Mouse (Mus musculus): ENCODE results near the gene Polr2c. TPM values are rescaled to one million over a fixed set of nuclear protein-coding genes. Genes with fewer than 3 reads are reported as not detected.

The Polr2c gene
- polyA plus RNA-seq, 1 experiment from 2014 or later = 50.6 TPM

DNA sequence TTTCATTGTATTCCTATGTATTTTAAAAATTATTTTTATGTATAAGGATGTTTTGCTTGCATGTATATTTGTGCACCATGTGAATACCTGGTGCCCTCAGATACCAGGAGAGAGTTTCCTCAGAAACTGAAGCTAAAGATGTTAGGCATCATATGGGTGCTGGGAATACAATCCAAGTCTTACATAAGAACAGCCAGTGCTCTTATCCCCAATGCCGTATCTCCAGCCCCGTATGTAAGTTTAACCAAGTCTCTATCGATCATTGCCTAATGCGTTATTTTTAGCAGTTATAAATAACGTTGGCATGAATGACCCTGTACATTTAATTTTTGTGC, 272 bp upstream of the Polr2c start:
- Histone ChIP-seq H3K4me2 (ENCODE audit: low read depth, low read length) (0 out of 2 replicates have a peak overlapping the region, but pooled peaks have one; percentile 38), H3K9me3 (ENCODE audit: low read length) (no peaks in the 10 kb centered on the region), H3K27me3 (ENCODE audit: insufficient read depth, low read length) (no peaks in the 10 kb centered on the region), H3K4me1 (ENCODE audit: insufficient read depth) (no peaks in the 10 kb centered on the region; the same call in none of the 2 replicates), H3K36me3 (replicated peaks; ENCODE audit: insufficient read depth, low read length) (peaks cover 45% of the 10 kb centered on the region), H3K27ac (ENCODE audit: low read depth) (no peak overlapping the region), H3K9ac (replicated peaks) (no peak overlapping the region), H3K4me3 (ENCODE audit: low read depth, low read length) (peak overlapping the region; percentile 91)
- peak; percentile 11 for ATAC-seq
- TF ChIP-seq EP300 (IDR thresholded peaks at IDR 0.05; ENCODE audit: low read depth) (no peak), CTCF (IDR thresholded peaks at IDR 0.05; ENCODE audit: low read depth) (no peak)
- WGBS (ENCODE audit: insufficient replicate concordance) = 31% methylated on average over 5 of the region's 5 CpGs
- no peak for DNase-seq

DNA sequence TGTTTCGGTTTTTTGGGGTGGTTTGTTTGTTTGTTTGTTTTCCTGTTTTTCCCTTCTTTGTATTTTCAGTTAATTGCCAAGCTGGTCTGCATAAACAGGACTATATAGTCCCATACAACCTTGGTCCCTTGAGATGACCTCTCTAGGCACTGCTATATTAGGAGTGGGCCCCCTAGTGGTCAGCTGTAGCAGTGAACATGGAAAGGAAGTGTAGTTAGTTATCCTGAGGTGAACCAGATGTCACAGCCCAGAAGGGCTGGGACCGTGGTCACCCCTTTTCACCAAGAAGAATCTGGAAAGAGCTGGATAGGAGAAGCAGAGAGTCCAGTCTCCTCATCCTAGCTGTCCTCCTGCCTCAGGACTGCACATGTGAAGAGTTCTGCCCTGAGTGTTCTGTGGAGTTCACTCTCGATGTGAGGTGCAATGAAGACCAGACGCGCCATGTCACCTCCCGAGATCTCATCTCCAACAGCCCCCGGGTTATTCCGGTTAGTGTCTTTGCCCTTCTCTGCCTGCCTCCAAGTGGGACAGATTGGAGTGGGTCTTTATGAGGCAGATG, 4.2 kb downstream of the Polr2c start:
- H3K27me3 ChIP-seq (ENCODE audit: insufficient read depth, low read length) = no peaks in the 10 kb centered on the region
- DNase-seq (peak; percentile 79), ATAC-seq (peak; percentile 39; the same call in 1 of the 2 replicates)
- no peaks in the 10 kb centered on the region; the same call in none of the 2 replicates for H3K4me1 ChIP-seq (ENCODE audit: insufficient read depth)
- peak; percentile 95 for TF ChIP-seq CTCF (IDR thresholded peaks at IDR 0.05; ENCODE audit: low read depth)
- no peak for TF ChIP-seq EP300 (IDR thresholded peaks at IDR 0.05; ENCODE audit: low read depth)
- no peak overlapping the region for H3K27ac ChIP-seq (ENCODE audit: low read depth)
- no peak overlapping the region for H3K4me3 ChIP-seq (ENCODE audit: low read depth, low read length)
- 74% methylated on average over 8 of the region's 8 CpGs for WGBS (ENCODE audit: insufficient replicate concordance)
- H3K9me3 ChIP-seq (ENCODE audit: low read length) = no peaks in the 10 kb centered on the region
- H3K36me3 ChIP-seq (replicated peaks; ENCODE audit: insufficient read depth, low read length) = peaks cover 55% of the 10 kb centered on the region
- H3K9ac ChIP-seq (replicated peaks) = no peak overlapping the region
- H3K4me2 ChIP-seq (ENCODE audit: low read depth, low read length) = no peak overlapping the region

DNA sequence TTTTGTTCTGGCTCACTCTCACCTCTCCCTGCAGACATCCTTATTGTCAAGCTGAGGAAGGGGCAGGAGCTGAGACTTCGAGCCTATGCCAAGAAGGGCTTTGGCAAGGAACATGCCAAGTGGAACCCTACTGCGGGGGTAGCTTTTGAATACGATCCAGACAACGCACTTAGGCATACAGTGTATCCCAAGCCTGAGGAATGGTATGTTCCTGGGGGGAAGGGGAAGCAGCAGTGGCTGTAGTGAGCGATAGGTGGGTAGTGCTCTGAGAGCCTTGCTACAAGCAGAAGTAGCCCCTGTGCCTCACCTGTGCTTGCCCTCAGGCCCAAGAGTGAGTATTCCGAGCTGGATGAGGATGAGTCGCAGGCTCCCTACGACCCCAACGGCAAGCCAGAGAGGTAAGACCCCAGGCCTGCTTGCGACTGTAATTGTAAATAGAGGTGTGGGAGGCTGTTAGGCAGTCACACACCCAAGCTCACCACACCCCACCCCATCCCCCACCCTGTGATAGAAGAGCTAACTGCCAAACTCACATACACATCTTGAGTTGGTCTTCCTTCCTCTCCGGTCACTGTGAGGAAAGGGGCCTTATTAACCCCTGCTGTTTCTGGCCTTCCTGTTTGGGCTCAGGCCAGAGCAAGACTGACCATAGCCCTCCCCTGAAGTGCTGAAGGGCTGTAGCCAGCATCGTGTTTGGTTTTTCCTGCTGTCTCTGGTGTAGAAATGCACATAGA, 5.4 kb downstream of the Polr2c start:
- Histone ChIP-seq H3K9ac (replicated peaks) (no peak overlapping the region), H3K4me3 (ENCODE audit: low read depth, low read length) (no peak overlapping the region), H3K9me3 (ENCODE audit: low read length) (no peaks in the 10 kb centered on the region), H3K4me1 (ENCODE audit: insufficient read depth) (no peaks in the 10 kb centered on the region; the same call in none of the 2 replicates), H3K27ac (ENCODE audit: low read depth) (no peak overlapping the region; the same call in 1 of the 2 replicates), H3K27me3 (ENCODE audit: insufficient read depth, low read length) (no peaks in the 10 kb centered on the region), H3K4me2 (ENCODE audit: low read depth, low read length) (no peak overlapping the region), H3K36me3 (replicated peaks; ENCODE audit: insufficient read depth, low read length) (peaks cover 56% of the 10 kb centered on the region)
- DNase-seq (no peak), ATAC-seq (no peak)
- no peak for TF ChIP-seq CTCF (IDR thresholded peaks at IDR 0.05; ENCODE audit: low read depth)
- TF ChIP-seq EP300 (IDR thresholded peaks at IDR 0.05; ENCODE audit: low read depth) = no peak
- 78% methylated on average over 12 of the region's 12 CpGs for WGBS (ENCODE audit: insufficient replicate concordance)

DNA sequence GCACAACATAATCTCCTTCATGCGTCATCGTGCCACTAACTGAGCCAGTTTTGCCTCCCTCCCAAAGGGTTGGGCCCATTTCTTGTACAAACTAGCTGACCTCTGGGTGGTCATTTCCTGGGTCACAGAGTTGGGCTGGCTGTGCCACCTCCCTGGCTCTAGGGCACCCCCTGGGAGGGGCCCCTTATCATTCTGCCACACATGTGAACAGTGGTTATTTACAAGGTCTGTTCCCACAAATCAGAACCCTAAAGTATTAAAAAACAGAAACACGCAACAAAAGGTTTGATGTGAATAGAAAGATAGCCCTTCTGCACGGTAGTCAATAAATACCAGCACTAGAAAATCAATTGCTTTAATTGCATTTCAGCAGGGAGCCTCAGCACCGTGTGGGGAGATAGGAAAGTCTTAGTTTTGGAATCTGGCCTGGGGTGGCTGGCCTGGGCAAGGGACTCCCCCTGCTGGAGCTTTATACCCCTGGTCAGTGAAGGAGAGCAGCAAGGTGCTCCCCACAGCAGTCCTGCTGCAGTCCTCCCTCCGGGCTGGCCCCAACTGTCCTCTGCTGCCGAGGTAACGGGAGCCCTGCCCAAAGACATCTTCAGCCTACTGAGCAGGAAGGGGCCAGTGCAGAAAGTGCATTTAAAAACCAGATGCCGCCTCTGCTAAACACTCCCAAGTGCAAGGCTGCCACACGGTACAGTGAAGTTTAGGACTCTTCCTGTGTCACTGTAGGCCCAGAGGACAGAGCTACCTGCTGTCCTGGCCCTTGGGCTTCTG, 6.8 kb downstream of the Polr2c start:
- Histone ChIP-seq H3K4me3 (ENCODE audit: low read depth, low read length) (no peak overlapping the region), H3K36me3 (replicated peaks; ENCODE audit: insufficient read depth, low read length) (peaks cover 56% of the 10 kb centered on the region), H3K4me2 (ENCODE audit: low read depth, low read length) (no peak overlapping the region), H3K27ac (ENCODE audit: low read depth) (no peak overlapping the region), H3K4me1 (ENCODE audit: insufficient read depth) (no peaks in the 10 kb centered on the region; the same call in 1 of the 2 replicates), H3K9ac (replicated peaks) (no peak overlapping the region), H3K9me3 (ENCODE audit: low read length) (no peaks in the 10 kb centered on the region), H3K27me3 (ENCODE audit: insufficient read depth, low read length) (no peaks in the 10 kb centered on the region)
- WGBS (ENCODE audit: insufficient replicate concordance) = 64% methylated on average over 10 of the region's 10 CpGs
- TF ChIP-seq CTCF (IDR thresholded peaks at IDR 0.05; ENCODE audit: low read depth) (0 out of 2 replicates have a peak, but pooled peaks have one; percentile 30), EP300 (IDR thresholded peaks at IDR 0.05; ENCODE audit: low read depth) (no peak)
- ATAC-seq (no peak), DNase-seq (no peak)

DNA sequence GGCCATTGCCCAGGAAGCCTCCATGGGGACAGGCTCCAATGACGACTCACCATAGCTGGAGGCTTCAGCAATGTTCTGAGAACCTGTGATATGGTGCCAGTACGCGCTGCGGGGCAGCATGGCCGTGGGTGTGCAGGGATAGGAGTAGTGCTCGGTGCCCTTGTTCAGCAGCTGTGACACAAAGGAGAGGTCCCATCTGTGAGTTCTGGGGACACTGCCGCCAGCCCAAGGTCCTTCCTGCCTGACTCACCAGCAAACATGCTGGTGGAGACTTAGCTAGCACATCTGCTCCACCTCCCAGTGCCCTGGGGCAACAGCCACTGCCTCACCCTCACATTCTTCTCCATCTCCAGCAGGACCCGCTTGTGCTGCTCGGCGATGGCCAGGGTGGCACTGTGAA, 8.0 kb downstream of the Polr2c start:
- no peak overlapping the region for H3K9ac ChIP-seq (replicated peaks)
- H3K27me3 ChIP-seq (ENCODE audit: insufficient read depth, low read length) = peaks cover 5% of the 10 kb centered on the region; the same call in 1 of the 2 replicates
- H3K4me2 ChIP-seq (ENCODE audit: low read depth, low read length) = no peak overlapping the region
- H3K36me3 ChIP-seq (replicated peaks; ENCODE audit: insufficient read depth, low read length) = peaks cover 53% of the 10 kb centered on the region
- no peaks in the 10 kb centered on the region for H3K9me3 ChIP-seq (ENCODE audit: low read length)
- no peak overlapping the region for H3K27ac ChIP-seq (ENCODE audit: low read depth)
- no peak overlapping the region for H3K4me3 ChIP-seq (ENCODE audit: low read depth, low read length)
- no peak for TF ChIP-seq CTCF (IDR thresholded peaks at IDR 0.05; ENCODE audit: low read depth)
- no peak for TF ChIP-seq EP300 (IDR thresholded peaks at IDR 0.05; ENCODE audit: low read depth)
- ATAC-seq (no peak), DNase-seq (no peak)
- 80% methylated on average over 10 of the region's 10 CpGs for WGBS (ENCODE audit: insufficient replicate concordance)
- 0 out of 2 replicates have a peak, but pooled peaks cover under 1% of the 10 kb centered on the region for H3K4me1 ChIP-seq (ENCODE audit: insufficient read depth)

DNA sequence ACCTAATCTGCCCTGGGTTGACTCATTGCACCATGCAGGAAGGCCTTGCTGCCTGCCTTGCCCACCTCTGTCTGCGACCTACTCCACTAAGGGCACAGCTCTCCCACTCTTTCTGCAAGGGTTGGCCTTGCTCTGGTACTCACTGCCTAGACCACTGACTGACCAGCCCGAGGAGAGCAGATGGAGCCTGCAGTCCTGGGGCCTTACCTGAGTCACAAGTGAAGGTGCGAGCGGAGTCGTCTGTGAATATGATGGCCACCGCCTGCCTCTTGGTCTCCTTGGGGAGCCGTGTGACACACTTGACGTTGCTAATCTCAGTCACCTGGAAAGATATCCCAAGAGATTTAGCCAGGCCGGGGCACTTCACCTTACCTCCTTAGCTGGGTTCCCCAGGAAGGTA, 9.7 kb downstream of the Polr2c start:
- Histone ChIP-seq H3K9me3 (ENCODE audit: low read length) (no peaks in the 10 kb centered on the region), H3K27ac (ENCODE audit: low read depth) (no peak overlapping the region), H3K4me3 (ENCODE audit: low read depth, low read length) (no peak overlapping the region), H3K27me3 (ENCODE audit: insufficient read depth, low read length) (peaks cover 14% of the 10 kb centered on the region; the same call in 1 of the 2 replicates), H3K36me3 (replicated peaks; ENCODE audit: insufficient read depth, low read length) (peaks cover 38% of the 10 kb centered on the region), H3K4me1 (ENCODE audit: insufficient read depth) (peaks cover 8% of the 10 kb centered on the region; the same call in 1 of the 2 replicates), H3K4me2 (ENCODE audit: low read depth, low read length) (no peak overlapping the region), H3K9ac (replicated peaks) (no peak overlapping the region)
- DNase-seq = no peak
- no peak for ATAC-seq
- TF ChIP-seq CTCF (IDR thresholded peaks at IDR 0.05; ENCODE audit: low read depth) (no peak), EP300 (IDR thresholded peaks at IDR 0.05; ENCODE audit: low read depth) (no peak)
- 90% methylated on average over 9 of the region's 9 CpGs for WGBS (ENCODE audit: insufficient replicate concordance)

Data from liver, postnatal 0 days (tissue).